Mouse (Mus musculus) spleen, adult 18-20 months (tissue): Measurements from ENCODE around the gene Tmem108.
"Not testable (repeated sequence)": the region's sequence is repeated elsewhere in the genome, so short reads cannot be mapped to it uniquely, and the experiment has no call there.

Experiments used
- DNase-seq, 2 experiments: peaks; one replicate each; pipeline ENCODE4 v3.0.0; 2022; ENCODE audit warnings: mixed read lengths in 2 of 2

Gene Tmem108

GRCm38 (mm10) chr9:103678531-103679060 is 83.0 kb downstream of the Tmem108 start:
- no peak for DNase-seq

DNA sequence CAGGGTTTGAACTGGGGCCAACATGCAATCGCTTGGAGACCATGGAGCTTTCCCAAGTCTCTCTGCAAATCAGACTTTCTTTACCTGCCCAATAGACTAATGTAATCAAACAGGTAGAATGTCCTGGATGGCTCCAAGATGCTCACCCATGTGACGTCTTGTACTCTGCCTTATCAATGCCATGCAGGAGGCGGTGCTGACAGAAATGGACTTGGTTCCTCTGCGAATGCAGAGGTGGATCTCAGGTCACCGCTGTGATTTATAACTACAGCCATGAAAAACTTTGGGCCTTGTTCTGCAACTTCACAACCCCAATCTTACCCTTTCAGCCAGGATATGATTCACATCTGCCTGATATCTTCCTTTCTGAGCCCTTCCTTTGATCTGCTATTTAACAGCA is 83.8 kb downstream of the Tmem108 start:
- no peak for DNase-seq

GRCm38 (mm10) chr9:103675721-103676480 is 85.7 kb downstream of the Tmem108 start:
- DNase-seq, result no peak

DNA sequence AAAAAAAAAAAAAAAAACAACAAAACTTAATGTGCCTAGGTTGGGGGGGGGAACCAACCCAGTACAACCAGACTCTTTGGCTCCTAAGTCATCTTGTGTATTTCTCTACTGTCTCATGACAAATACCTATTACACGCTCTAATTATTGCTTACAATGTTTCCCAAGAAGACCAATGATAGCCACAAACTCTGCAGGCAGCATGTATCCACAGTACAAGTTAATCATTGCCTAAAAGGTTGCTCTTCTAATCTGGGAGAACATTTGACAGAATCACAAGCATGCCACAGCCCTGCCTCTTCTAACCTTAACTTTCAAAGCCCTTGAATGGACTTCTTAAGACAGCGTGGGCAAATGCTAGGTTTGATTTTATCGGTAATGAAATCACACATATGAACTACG is 88.8 kb downstream of the Tmem108 start:
- no peak for DNase-seq

GRCm38 (mm10) chr9:103670592-103671113 is 91.0 kb downstream of the Tmem108 start:
- DNase-seq, result not testable (repeated sequence)

GRCm38 (mm10) chr9:103668830-103669229 is 92.8 kb downstream of the Tmem108 start:
- DNase-seq, result no peak

DNA sequence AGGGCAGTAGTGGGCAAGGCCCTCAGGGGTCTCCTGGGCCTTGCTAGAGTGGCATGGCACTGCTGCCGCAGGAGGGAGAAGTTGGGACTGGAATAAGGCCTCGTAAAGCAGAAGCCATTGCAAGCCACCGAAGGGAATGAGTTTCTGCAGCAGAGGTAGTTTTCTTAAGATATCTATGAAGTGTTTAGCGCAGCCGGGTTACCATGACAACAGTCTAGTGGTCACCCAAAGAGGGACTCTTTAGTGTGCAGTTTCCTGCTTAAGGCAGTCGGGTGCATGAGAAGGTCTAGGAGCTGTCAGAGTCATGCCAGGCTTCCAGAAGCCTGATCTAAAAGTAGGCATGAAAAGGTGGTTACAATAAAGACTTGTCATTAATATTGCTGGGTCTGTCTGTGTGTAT is 95.8 kb downstream of the Tmem108 start:
- no peak for DNase-seq

- no peak for DNase-seq
Measured at GRCm38 (mm10) chr9:103664151-103664550, 97.5 kb downstream of the Tmem108 start.

- DNase-seq, result no peak
Measured at GRCm38 (mm10) chr9:103661873-103662272, 99.8 kb downstream of the Tmem108 start.

GRCm38 (mm10) chr9:103657981-103658380 is 103.7 kb downstream of the Tmem108 start:
- no peak for DNase-seq

DNA sequence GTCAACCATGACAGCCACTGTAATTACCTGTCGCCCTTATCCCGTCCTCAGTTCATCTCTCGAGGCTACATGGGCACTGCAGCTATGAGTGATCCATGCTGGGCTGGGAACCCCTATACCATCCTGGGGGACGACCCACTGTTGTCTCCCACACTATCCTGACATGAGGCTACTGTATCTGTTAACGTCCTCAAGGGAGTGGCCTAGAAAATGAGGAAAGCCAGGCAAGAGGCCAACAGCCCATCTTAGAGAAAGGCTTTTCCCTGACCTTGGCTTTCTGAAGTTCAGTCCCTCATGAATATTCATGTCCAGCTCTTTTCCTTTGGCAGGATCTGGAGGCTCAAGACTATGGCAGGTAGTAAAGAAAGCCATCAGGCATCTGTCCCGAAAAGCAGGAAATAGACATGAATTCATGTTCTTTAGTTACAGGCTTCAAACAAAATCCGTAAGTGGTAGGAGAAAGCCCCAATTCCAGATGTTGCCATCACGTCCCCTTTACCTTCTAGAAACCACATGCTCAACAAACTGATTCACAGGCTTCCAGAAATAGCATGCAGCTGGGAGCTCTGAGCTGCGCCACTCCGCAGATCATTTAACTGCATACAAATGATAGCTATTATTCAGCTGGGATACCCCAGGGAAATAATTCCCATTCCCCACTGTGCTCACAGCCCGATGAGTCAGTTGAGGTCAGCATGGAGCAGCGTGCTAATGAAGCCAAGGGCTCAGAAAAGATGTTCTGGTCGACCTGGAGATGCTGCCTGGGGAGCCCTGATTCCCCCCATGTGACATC is 104.3 kb downstream of the Tmem108 start:
- DNase-seq, result no peak

- no peak for DNase-seq
Measured at GRCm38 (mm10) chr9:103653995-103654587, 107.5 kb downstream of the Tmem108 start.

DNA sequence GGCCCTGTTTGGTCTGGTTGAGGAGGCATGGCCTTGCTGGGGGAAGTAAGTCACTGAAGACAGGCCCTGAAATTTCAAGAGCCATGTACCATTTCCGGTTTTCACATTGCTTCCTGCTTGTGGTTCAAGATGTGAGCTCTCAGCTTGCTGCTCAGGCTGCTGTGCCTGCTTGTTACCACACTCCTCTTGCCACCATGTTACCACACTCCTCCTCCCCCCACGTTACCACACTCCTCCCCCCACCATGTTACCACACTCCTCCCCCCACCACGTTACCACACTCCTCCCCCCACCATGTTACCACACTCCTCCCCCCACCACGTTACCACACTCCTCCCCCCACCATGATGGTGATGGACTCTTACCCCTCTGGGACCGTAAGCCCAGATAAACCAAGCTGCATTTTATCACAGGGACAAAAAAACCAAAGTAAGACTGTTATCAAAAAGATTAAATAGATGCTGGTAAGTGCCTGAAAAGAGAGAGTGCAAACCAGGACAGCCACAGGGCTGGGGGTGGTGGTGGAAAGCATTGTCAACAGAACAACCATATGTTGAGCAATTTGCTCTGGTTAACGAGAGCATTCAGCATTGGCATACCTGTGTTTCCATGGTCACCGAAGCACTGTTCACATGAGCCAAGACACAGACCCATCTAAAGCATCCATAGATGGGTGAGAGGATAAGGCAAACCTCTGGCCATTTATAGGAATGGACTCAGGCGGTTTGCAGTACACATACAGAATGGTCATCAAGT is 109.3 kb downstream of the Tmem108 start:
- DNase-seq, result no peak

GRCm38 (mm10) chr9:103646605-103647004 is 115.0 kb downstream of the Tmem108 start:
- DNase-seq, result no peak

DNA sequence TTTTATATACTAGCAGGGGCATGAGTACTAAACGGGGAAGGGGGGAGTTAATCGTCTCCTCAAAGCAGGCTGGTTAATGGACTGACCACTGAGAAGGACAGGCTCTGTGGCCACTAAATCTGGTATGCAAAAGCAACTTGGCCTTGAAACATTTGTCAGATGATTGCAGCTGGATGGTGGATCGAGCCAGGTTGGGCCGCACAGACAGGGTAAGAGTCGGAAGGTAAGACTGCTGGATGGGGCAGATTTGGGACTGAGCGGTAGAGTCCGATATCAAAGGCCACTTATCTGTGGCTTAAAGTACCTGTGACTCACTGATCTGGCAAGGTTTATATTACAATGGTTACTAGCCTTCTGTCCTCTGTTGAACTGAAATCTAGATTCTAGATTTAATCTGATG is 115.9 kb downstream of the Tmem108 start:
- no peak for DNase-seq

DNA sequence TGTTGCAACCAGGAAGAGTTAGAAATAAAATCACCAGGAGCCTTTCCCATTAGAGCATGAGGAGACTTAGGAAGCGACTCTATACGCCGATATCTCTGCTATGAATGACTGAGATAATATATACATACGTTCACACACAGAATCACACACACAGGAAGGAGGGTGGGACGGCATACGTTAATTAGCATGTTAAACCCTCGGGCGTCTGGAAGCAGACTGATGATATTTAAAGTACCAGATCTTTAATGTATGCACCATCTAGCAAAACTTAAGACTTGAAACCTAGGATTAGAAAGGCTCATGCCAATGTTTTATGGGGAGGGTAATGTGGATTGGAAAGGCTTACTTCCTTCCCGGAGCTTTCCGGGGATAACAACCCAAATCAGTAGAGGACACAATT is 119.3 kb downstream of the Tmem108 start:
- DNase-seq, result no peak

DNA sequence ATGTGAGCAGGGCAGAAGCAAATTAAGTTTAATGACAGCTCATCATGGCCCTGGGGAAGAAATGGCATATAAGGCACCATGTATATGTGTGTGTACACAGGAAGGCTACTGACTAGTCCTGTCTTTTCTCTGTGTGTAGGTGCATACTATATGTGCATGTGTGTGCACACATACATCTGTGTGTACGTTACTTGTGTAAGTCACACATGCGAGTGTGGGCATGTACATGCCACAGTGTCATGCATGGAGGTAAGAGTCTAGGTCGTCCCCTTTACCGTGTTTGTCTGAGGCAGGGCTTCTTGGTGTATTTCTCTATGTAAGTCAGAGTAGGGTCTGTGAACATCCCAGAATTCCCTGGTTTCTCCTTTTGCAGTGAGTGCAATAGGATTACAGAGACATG is 120.3 kb downstream of the Tmem108 start:
- DNase-seq, result no peak

- DNase-seq, result no peak
Measured at GRCm38 (mm10) chr9:103639413-103639812, 122.2 kb downstream of the Tmem108 start.

- no peak for DNase-seq
Measured at GRCm38 (mm10) chr9:103637451-103637850, 124.2 kb downstream of the Tmem108 start.

DNA sequence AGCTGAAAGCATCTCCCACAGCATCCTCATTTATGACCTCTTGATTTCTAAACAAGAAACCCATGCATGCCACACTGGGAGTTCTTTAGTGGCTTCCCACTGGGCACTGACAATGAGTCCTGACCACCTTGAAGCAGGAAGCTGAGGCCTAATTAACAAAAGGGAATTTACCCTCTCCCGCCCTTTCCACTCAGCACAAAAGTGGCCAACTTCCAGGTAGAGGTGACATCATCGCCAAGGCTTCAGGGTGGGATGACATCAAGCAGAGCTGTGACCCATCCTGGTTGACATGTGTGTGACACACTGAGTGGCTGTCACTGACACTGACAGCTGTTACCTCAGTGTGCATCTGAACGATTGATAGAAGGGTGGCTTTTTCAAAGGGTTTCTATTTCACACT is 124.8 kb downstream of the Tmem108 start:
- no peak for DNase-seq

DNA sequence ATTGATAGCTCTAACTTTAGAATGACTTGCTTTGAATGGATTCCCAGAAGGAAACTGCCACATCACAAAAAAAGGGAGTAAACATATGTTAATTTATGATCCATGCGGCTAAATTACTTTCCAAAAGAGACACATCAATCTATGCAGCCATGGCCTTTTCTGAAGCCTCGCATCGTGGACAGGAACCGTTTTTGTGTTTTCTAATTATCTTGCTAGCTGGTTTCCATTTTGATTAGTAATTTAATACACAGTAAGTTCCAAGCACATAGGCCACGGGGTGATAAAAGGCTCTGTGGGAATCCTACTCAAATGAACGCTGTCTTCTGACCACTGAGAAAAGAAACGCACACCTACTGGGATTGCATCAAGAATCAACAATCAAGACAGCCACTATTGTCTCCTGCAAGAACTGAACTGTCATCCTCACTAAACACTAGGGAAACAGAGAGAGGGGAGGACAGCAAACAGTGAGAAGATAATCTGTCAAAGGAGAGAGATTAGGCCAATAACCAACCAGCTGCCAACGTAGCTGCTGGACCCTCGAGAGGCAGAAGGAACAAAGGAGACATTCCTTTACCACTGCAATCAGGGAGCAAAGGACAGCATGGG is 132.7 kb downstream of the Tmem108 start:
- DNase-seq, result no peak

GRCm38 (mm10) chr9:103627404-103627900 is 134.2 kb downstream of the Tmem108 start:
- DNase-seq, result no peak
